Mouse (Mus musculus) midbrain, embryonic 13.5 days (tissue): ENCODE measurements around the gene Tprgl. TPM values are rescaled to one million over a fixed set of nuclear protein-coding genes. Genes with fewer than 3 reads are reported as not detected.

Source experiments
- ATAC-seq: fragments of 200-750 bp; cut with Nextera tagmentation; 2 replicates; pipeline ENCODE4 v1.8.0; 2017; ENCODE audit warnings: mild to moderate bottlenecking, moderate TSS enrichment, moderate library complexity
- H3K27ac ChIP-seq: fragments of 300-500 bp; sonication (generic); 2 replicates; pipeline ENCODE4 v1.5.1; 2015; ENCODE audit warnings: inconsistent platforms, mild to moderate bottlenecking, moderate library complexity
- H3K27me3 ChIP-seq: fragments of 300-500 bp; sonication (generic); 2 replicates; pipeline ENCODE4 v1.6.1; 2015; ENCODE audit warnings: mild to moderate bottlenecking, inconsistent platforms
- H3K36me3 ChIP-seq: fragments of 300-500 bp; sonication (generic); 2 replicates; pipeline ENCODE4 v1.6.1; 2015; ENCODE audit warnings: mild to moderate bottlenecking, inconsistent platforms
- H3K4me1 ChIP-seq: fragments of 300-500 bp; sonication (generic); replicated peaks from 2 replicates; pipeline ENCODE4 v1.6.1; 2015; ENCODE audit warnings: inconsistent platforms
- H3K4me2 ChIP-seq: fragments of 300-500 bp; sonication (generic); replicated peaks from 2 replicates; pipeline ENCODE4 v1.6.1; 2015; ENCODE audit warnings: moderate library complexity, mild to moderate bottlenecking, inconsistent platforms
- H3K4me3 ChIP-seq: fragments of 300-500 bp; sonication (generic); replicated peaks from 2 replicates; pipeline ENCODE4 v1.5.1; 2015; ENCODE audit warnings: mild to moderate bottlenecking, inconsistent platforms
- H3K9ac ChIP-seq: fragments of 300-500 bp; sonication (generic); replicated peaks from 2 replicates; pipeline ENCODE4 v1.6.1; 2015; ENCODE audit warnings: mild to moderate bottlenecking, inconsistent platforms
- H3K9me3 ChIP-seq: fragments of 300-500 bp; sonication (generic); 2 replicates; pipeline ENCODE4 v1.6.1; 2016; ENCODE audit warnings: mild to moderate bottlenecking, inconsistent platforms
- WGBS: fragments of 180-500 bp; shearing (Covaris S2); methylation state at CpG from one replicate; pipeline ENCODE4 v1.1.7; 2015; 5-methylcytosine and 5-hydroxymethylcytosine counted together
- polyA plus RNA-seq: library from polyadenylated mRNA; unstranded; fragments of >200 nt; fragmentation: Nextera tagmentation; extraction: Ambion mirVana; gene quantifications from 2 replicates; pipeline ENCODE4 v1.2.1, GENCODE M21; 2015

Tprgl gene
- polyA plus RNA-seq, 1 experiment from 2014 or later: 173 TPM

DNA sequence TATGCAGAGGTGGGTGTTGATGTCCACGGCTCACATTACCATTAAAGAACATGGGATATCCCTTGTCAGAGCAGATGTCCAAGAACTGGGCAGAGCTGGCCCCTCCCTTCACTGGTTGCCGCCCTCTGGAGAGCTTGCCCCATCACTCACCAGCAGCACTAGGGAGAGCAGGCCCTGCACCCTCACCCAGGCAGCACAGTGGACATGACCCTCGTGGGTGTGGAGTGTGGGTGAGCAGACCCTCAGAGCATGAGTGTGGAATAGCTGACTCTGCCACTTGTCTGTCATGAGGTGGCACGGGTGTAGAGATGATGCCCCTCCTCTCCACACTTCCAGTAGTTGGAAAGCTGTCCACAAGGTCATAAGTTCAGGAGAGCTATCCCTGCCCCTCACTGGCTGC lies 25.7 kb downstream of the Tprgl start:
- peaks cover 69% of the 10 kb centered on the region for H3K27me3 ChIP-seq
- H3K9ac ChIP-seq: no peak overlapping the region
- no peak overlapping the region for H3K27ac ChIP-seq
- H3K4me2 ChIP-seq: no peak overlapping the region
- H3K4me3 ChIP-seq: no peak overlapping the region
- 72% methylated on average over 4 of the region's 4 CpGs for WGBS
- no peak for ATAC-seq
- peaks cover 7% of the 10 kb centered on the region for H3K4me1 ChIP-seq
- no peaks in the 10 kb centered on the region for H3K9me3 ChIP-seq
- no peaks in the 10 kb centered on the region for H3K36me3 ChIP-seq

DNA sequence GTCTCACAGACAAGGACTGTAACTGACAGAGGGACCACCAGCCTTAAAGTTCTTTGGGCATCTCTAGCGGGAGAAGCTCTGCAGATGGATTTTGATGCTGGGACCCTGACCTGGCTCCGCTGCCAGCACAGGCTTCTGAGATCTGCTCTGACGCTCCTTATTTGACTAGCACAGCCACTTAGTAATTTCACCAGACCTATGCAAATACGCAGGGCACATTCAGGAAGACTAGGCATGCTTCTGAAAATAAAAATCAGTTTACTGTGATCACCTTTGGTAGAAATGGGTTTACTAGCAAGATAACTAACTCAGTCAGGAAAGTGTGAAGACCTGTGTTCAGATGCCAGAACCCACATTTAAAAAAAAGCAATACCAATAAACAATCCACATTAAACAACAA lies 28.6 kb downstream of the Tprgl start:
- Histone ChIP-seq H3K4me3 (no peak overlapping the region), H3K4me2 (no peak overlapping the region), H3K9me3 (no peaks in the 10 kb centered on the region), H3K4me1 (no peaks in the 10 kb centered on the region), H3K27me3 (peaks cover 53% of the 10 kb centered on the region), H3K36me3 (no peaks in the 10 kb centered on the region), H3K27ac (no peak overlapping the region), H3K9ac (no peak overlapping the region)
- no peak for ATAC-seq
- WGBS: 88% methylated on average over 4 of the region's 4 CpGs

DNA sequence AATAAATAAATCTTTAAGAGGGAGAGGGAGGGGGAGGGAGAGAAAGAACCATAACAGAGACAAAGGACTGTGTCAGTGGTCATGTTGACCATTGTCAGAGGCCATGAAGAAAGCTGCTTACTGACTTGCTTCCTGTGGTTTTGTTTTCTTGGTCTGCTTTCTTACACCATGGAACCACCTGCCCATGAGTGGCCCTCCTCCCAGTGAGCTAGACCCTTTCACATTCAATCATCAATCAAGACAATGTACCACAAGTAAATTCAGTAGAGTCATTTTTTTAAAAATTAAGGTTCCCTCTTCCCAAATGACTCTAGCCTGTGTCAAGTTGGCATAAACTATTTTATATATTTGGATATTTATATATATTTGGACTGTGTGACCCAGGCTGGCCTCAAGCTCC lies 30.5 kb downstream of the Tprgl start:
- Histone ChIP-seq H3K4me1 (no peaks in the 10 kb centered on the region), H3K4me3 (no peak overlapping the region), H3K27me3 (peaks cover 34% of the 10 kb centered on the region), H3K9ac (no peak overlapping the region), H3K4me2 (no peak overlapping the region), H3K9me3 (no peaks in the 10 kb centered on the region), H3K36me3 (no peaks in the 10 kb centered on the region), H3K27ac (no peak overlapping the region)
- no peak for ATAC-seq

DNA sequence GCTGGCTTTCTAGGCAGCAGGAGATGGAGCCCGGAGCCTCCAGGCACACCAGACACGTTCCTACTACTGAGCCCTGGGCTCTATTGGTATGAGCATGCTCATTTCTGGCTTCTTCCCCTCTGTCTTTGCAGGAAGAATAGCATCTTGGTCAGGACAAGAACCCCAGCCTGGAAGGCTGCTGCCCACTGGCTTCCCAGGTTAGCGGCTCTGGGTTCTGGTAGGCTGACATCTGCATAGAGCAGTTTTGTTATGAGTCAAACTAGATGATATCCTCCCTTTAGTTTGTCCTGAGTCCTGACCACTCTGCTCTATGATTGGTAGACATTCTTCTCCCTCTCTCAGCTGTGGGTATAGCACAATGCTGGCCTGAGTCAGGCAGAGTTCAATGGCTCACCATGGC lies 33.2 kb downstream of the Tprgl start:
- Histone ChIP-seq H3K9ac (no peak overlapping the region), H3K4me3 (no peak overlapping the region), H3K27ac (no peak overlapping the region), H3K4me1 (no peaks in the 10 kb centered on the region), H3K27me3 (peaks cover 20% of the 10 kb centered on the region), H3K9me3 (no peaks in the 10 kb centered on the region), H3K4me2 (no peak overlapping the region), H3K36me3 (no peaks in the 10 kb centered on the region)
- no peak for ATAC-seq
- 77% methylated on average over 3 of the region's 3 CpGs for WGBS

DNA sequence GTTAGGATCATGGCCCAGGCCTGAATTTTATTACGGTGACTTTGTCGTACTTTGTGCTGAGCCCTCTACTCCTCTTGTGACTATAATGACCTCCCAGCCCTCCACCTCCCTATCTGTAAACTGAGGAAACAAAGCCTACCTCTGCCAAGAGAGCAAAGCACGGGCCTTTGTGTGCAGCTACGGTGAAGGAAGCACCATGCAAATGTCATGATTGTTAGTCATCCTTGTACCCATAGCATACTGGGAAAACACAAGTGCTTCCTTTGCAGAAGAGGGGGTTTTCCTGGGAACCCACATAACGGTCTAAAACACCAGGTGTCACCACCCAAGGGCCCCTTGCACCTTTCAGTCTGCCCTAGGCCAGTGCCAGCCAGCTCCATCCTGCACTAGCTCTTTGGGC lies 35.3 kb downstream of the Tprgl start:
- Histone ChIP-seq H3K9ac (no peak overlapping the region), H3K27ac (no peak overlapping the region), H3K4me1 (no peaks in the 10 kb centered on the region), H3K9me3 (no peaks in the 10 kb centered on the region), H3K4me2 (no peak overlapping the region), H3K36me3 (no peaks in the 10 kb centered on the region), H3K27me3 (peaks cover 20% of the 10 kb centered on the region), H3K4me3 (no peak overlapping the region)
- ATAC-seq: no peak
- WGBS: 79% methylated on average over 5 of the region's 5 CpGs

DNA sequence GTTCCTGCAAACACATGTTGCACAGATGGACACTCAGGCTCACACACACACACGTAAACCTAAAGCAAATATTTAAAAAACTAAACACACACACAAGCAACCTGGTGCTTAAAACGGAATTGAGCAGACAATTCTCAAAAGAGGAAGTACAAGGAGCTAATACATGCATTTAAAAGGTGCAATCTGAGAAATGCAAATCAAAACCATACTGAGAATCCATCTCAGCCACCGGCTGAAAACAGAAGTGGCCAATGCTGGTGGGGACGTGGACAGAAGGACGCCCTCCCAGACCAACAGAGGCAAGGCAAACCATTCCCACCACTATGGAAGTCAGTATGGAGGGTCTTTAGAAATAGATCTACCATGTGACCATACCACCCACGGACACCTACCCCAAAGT lies 36.9 kb downstream of the Tprgl start:
- Histone ChIP-seq H3K9ac (no peak overlapping the region), H3K27ac (no peak overlapping the region), H3K4me1 (no peaks in the 10 kb centered on the region), H3K9me3 (no peaks in the 10 kb centered on the region), H3K27me3 (peaks cover 20% of the 10 kb centered on the region), H3K4me2 (no peak overlapping the region), H3K4me3 (no peak overlapping the region), H3K36me3 (no peaks in the 10 kb centered on the region)
- no peak for ATAC-seq
- 82% methylated on average over 6 of the region's 6 CpGs for WGBS

DNA sequence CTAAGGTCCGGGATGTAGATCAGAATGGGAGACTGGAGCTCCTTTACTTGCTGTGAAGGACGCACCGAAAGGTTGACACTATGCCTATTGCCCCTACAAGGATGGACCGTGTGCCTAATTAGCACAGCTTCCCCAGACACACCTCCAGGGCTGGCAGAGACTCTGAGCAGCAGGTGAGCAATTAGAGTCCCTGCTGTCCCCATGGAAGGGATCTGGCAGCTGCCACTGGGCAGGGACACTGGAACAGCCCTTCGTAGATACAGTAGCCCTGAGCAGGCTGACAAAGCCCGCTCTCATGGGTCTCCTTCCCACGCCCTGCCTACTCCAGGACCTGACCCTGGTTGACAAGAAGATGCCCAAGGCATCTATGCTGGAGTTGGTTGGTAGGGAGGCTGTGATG lies 38.1 kb downstream of the Tprgl start:
- 74% methylated on average over 7 of the region's 7 CpGs for WGBS
- no peak overlapping the region for H3K4me2 ChIP-seq
- no peak overlapping the region for H3K27ac ChIP-seq
- H3K4me1 ChIP-seq: no peaks in the 10 kb centered on the region
- no peaks in the 10 kb centered on the region for H3K9me3 ChIP-seq
- H3K36me3 ChIP-seq: no peaks in the 10 kb centered on the region
- no peak overlapping the region for H3K4me3 ChIP-seq
- no peak overlapping the region for H3K9ac ChIP-seq
- peaks cover 12% of the 10 kb centered on the region for H3K27me3 ChIP-seq
- no peak for ATAC-seq

DNA sequence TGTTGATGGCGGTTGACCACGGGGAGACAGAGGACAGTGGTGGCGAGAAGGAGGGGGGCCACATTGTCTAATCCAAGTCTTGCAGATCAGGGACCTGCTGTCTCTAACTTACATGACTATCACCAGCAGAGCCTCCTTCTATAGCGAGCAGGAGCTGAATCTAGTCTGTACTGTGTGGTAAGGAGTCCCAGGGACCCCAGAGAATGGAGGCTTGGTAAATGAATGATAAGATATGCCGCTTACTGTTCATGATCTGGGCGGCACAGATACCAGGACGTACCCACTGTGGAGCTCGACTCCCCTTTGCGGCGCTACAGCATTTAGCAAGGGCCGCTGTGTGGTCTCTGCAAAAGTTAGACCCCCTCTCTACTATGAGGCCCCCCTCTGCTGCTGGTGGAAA lies 38.7 kb downstream of the Tprgl start:
- no peak for ATAC-seq
- 77% methylated on average over 11 of the region's 11 CpGs for WGBS
- Histone ChIP-seq H3K4me3 (no peak overlapping the region), H3K36me3 (no peaks in the 10 kb centered on the region), H3K27me3 (peaks cover 7% of the 10 kb centered on the region), H3K9me3 (no peaks in the 10 kb centered on the region), H3K4me2 (no peak overlapping the region), H3K9ac (no peak overlapping the region), H3K4me1 (no peaks in the 10 kb centered on the region), H3K27ac (no peak overlapping the region)

DNA sequence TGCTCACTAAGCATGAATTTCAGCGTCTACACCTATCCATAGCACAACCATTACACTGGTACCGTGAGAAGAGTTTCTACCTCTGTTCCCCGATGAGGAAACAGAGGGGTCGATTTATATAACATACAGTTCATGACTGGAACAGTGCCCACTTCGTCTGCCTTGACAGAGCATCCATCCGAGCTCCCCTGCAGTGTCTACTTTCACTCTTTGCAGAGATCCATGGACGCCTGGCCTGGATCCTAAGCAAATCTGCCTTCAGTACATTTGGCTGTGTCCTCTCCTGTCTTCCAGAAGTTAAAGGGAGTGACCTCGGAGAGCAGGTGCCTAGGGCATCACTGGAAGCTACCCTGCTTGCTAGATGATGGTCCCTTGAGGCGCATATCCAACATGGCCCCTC lies 41.3 kb downstream of the Tprgl start:
- no peak overlapping the region for H3K27ac ChIP-seq
- no peaks in the 10 kb centered on the region for H3K9me3 ChIP-seq
- H3K4me3 ChIP-seq: no peak overlapping the region
- no peaks in the 10 kb centered on the region for H3K36me3 ChIP-seq
- no peak overlapping the region for H3K9ac ChIP-seq
- 82% methylated on average over 9 of the region's 9 CpGs for WGBS
- ATAC-seq: no peak
- H3K4me1 ChIP-seq: no peaks in the 10 kb centered on the region
- H3K4me2 ChIP-seq: no peak overlapping the region
- peaks cover 7% of the 10 kb centered on the region; the same call in 1 of the 2 replicates for H3K27me3 ChIP-seq

DNA sequence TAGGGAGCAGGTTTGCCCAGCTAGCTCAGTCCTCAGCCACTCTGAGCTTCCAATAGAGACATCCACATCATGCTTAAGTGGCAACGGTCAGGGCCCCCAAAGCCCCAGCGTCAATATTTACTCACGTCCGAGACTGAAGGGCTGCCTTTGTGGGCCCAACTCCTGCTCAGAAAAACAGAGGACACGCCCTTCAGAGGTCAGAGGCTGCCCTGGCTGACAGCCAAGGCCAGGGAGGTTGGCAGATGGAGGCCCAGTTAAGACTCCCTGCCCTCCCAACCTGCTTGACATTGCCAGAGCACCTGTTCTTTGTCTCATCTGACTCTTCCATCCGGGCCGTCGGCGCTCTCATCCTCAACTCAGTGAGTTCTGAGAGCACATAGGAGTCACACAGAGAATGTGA lies 41.7 kb downstream of the Tprgl start:
- Histone ChIP-seq H3K27ac (no peak overlapping the region), H3K4me3 (no peak overlapping the region), H3K9ac (no peak overlapping the region), H3K4me1 (no peaks in the 10 kb centered on the region), H3K27me3 (peaks cover 10% of the 10 kb centered on the region; the same call in 1 of the 2 replicates), H3K9me3 (no peaks in the 10 kb centered on the region), H3K36me3 (no peaks in the 10 kb centered on the region), H3K4me2 (no peak overlapping the region)
- no peak for ATAC-seq
- 64% methylated on average over 9 of the region's 9 CpGs for WGBS

DNA sequence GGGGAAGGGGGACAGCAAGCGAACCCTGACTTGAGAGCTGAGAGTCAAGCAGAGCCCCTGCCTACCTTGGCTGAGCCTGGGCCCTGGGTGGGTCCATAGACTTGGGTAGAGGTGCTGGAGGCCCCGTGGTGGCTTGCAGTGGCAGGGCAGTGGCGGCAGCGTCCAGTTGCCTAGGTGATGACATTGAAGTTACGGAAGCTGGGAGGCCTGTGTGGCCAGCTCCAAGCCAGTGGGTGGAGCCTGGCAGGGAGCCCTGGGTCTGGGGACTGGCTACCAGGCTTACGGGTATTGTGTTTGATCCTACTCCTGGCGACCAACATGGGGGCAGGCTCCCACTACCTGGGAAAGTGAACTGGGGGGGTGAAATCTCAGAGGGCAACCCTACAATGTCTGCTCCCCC lies 44.0 kb downstream of the Tprgl start:
- no peak overlapping the region for H3K27ac ChIP-seq
- no peaks in the 10 kb centered on the region for H3K9me3 ChIP-seq
- H3K27me3 ChIP-seq: peaks cover 6% of the 10 kb centered on the region; the same call in 1 of the 2 replicates
- no peaks in the 10 kb centered on the region for H3K4me1 ChIP-seq
- no peak overlapping the region for H3K4me2 ChIP-seq
- H3K36me3 ChIP-seq: no peaks in the 10 kb centered on the region
- H3K4me3 ChIP-seq: no peak overlapping the region
- ATAC-seq: no peak
- H3K9ac ChIP-seq: no peak overlapping the region
- WGBS: 53% methylated on average over 7 of the region's 7 CpGs

DNA sequence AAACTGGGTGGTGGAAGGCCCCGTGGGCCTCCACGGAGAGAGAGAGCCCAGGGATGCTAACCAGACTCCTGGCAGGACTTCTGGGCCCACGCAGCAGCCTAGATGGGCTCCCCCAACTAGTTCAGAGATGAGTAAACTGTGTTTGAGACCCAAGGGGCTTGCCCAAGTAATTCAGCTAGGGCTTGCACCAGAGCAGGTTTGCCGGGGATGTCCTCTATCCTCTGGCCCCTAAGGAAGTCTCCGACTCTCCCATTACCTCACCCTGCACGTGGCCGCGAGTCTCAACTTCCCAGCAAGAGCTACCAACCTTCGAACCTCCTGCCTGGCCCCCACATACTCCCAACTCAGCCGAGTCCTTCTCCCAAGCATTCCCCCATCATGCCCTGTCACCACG lies 50.6 kb downstream of the Tprgl start:
- Histone ChIP-seq H3K9me3 (no peaks in the 10 kb centered on the region), H3K4me1 (peaks cover 4% of the 10 kb centered on the region; the same call in 1 of the 2 replicates), H3K36me3 (no peaks in the 10 kb centered on the region), H3K9ac (no peak overlapping the region), H3K4me3 (no peak overlapping the region), H3K27me3 (peaks cover 23% of the 10 kb centered on the region), H3K27ac (no peak overlapping the region), H3K4me2 (no peak overlapping the region)
- ATAC-seq: no peak
- WGBS: 82% methylated on average over 11 of the region's 11 CpGs

DNA sequence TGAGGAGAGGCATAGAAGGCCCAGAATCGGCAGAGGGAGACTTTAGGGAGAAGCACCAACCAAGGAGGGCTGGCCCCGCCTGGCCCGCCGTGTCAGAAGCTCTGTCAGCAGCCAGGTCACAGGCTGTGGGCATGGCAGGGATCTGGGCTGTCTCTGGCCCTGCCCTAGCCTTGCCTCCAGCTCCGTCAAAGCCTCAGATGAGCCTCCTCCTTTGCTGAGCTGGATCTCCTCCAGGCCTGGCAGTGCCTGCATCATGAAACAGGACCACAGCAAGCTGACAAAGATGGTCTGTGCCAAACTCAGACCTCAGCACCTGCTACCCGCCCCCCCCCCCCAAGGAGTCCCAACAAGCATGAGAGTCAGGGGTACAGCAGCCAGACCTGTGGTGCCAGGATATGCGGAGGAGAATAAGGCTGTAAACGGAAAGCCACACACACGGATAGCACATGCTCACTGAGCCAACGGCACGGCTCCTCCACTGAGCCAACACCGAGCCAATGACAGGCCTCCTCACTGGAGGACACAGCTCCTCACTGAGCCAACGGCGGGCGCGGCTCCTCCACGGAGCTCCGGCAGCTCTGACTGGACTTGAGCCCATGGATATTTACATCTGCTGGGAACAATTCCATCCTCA lies 51.1 kb downstream of the Tprgl start:
- Histone ChIP-seq H3K9ac (no peak overlapping the region), H3K27me3 (peaks cover 26% of the 10 kb centered on the region), H3K4me1 (peaks cover 4% of the 10 kb centered on the region; the same call in 1 of the 2 replicates), H3K4me2 (no peak overlapping the region), H3K36me3 (no peaks in the 10 kb centered on the region), H3K4me3 (no peak overlapping the region), H3K27ac (no peak overlapping the region), H3K9me3 (no peaks in the 10 kb centered on the region)
- no peak for ATAC-seq
- WGBS: 64% methylated on average over 18 of the region's 18 CpGs
